Mouse (Mus musculus) midbrain, embryonic 15.5 days (tissue): ENCODE results near the gene Ndufa9. TPM values are rescaled to one million over a fixed set of nuclear protein-coding genes. Genes with fewer than 3 reads are reported as not detected.

Source experiments
- ATAC-seq: fragments of 200-750 bp; cut with Nextera tagmentation; replicated peaks from 2 replicates; pipeline ENCODE4 v1.8.0; 2017; ENCODE audit warnings: moderate TSS enrichment
- H3K27ac ChIP-seq: fragments of 300-500 bp; sonication (generic); 2 replicates; pipeline ENCODE4 v1.5.1; 2015; ENCODE audit warnings: mild to moderate bottlenecking, inconsistent platforms
- H3K27me3 ChIP-seq: fragments of 300-500 bp; sonication (generic); replicated peaks from 2 replicates; pipeline ENCODE4 v1.6.1; 2015; ENCODE audit warnings: inconsistent platforms
- H3K36me3 ChIP-seq: fragments of 300-500 bp; sonication (generic); replicated peaks from 2 replicates; pipeline ENCODE4 v1.6.1; 2015; ENCODE audit warnings: inconsistent platforms
- H3K4me1 ChIP-seq: fragments of 300-500 bp; sonication (generic); 2 replicates; pipeline ENCODE4 v1.6.1; 2015; ENCODE audit warnings: inconsistent platforms
- H3K4me2 ChIP-seq: fragments of 300-500 bp; sonication (generic); 2 replicates; pipeline ENCODE4 v1.6.1; 2015; ENCODE audit warnings: inconsistent platforms, mild to moderate bottlenecking, moderate library complexity
- H3K4me3 ChIP-seq: fragments of 300-500 bp; sonication (generic); 2 replicates; pipeline ENCODE4 v1.5.1; 2015; ENCODE audit warnings: mild to moderate bottlenecking, inconsistent platforms
- H3K9ac ChIP-seq: fragments of 300-500 bp; sonication (generic); 2 replicates; pipeline ENCODE4 v1.6.1; 2015; ENCODE audit warnings: mild to moderate bottlenecking, inconsistent platforms
- H3K9me3 ChIP-seq: fragments of 300-500 bp; sonication (generic); 2 replicates; pipeline ENCODE4 v1.6.1; 2016; ENCODE audit warnings: inconsistent platforms
- WGBS: fragments of 180-500 bp; shearing (Covaris S2); methylation state at CpG from one replicate; pipeline ENCODE4 v1.1.7; 2015; ENCODE audit warnings: mixed read lengths; 5-methylcytosine and 5-hydroxymethylcytosine counted together
- polyA plus RNA-seq: library from polyadenylated mRNA; unstranded; fragments of >200 nt; fragmentation: Nextera tagmentation; extraction: Ambion mirVana; gene quantifications from 2 replicates; pipeline ENCODE4 v1.2.1, GENCODE M21; 2015

Gene Ndufa9
- 171 and 174 TPM in 2 replicates for polyA plus RNA-seq

- H3K27ac ChIP-seq: peak within 1 kb of the TSS; percentile 82
- H3K4me1 ChIP-seq: peaks cover 15% of the 10 kb centered on the region
- WGBS: 5% methylated on average over 46 of the region's 46 CpGs
- ATAC-seq: peak; percentile 93
- H3K4me3 ChIP-seq: peak within 1 kb of the TSS; percentile 77
- peak within 1 kb of the TSS; percentile 78 for H3K9ac ChIP-seq
- no peaks in the 10 kb centered on the region for H3K9me3 ChIP-seq
- peaks cover 3% of the 10 kb centered on the region; the same call in 1 of the 2 replicates for H3K27me3 ChIP-seq
- peak within 1 kb of the TSS; percentile 85 for H3K4me2 ChIP-seq
- 0 out of 2 replicates have a peak, but pooled peaks cover 3% of the 10 kb centered on the region for H3K36me3 ChIP-seq
Measured at GRCm38 (mm10) chr6:126848712-126849704, at the start of gene Ndufa9. Gene Ndufa9, minus strand, starts transcription at chr6:126849136.

- no peak for ATAC-seq
Measured at GRCm38 (mm10) chr6:126877118-126877517, 28.2 kb upstream of the Ndufa9 start.

GRCm38 (mm10) chr6:126852881-126853280 is 3.9 kb upstream of the Ndufa9 start, which contains the start of gene Akap3:
Gene Akap3, plus strand, starts transcription at chr6:126853098.
- ATAC-seq: no peak
- peaks cover 3% of the 10 kb centered on the region; the same call in 1 of the 2 replicates for H3K27me3 ChIP-seq
- H3K36me3 ChIP-seq: no peaks in the 10 kb centered on the region
- H3K27ac ChIP-seq: no peak within 1 kb of the TSS
- H3K4me1 ChIP-seq: peaks cover 10% of the 10 kb centered on the region
- H3K9ac ChIP-seq: no peak within 1 kb of the TSS
- H3K4me3 ChIP-seq: no peak within 1 kb of the TSS
- H3K4me2 ChIP-seq: no peak within 1 kb of the TSS
- no peaks in the 10 kb centered on the region for H3K9me3 ChIP-seq

More at GRCm38 (mm10) chr6:126877118-126877517, 28.2 kb upstream of the Ndufa9 start:
- H3K27me3 ChIP-seq: no peaks in the 10 kb centered on the region
- H3K36me3 ChIP-seq: no peaks in the 10 kb centered on the region
- H3K9ac ChIP-seq: no peak overlapping the region
- H3K27ac ChIP-seq: no peak overlapping the region
- H3K4me2 ChIP-seq: no peak overlapping the region
- no peaks in the 10 kb centered on the region for H3K4me1 ChIP-seq
- no peak overlapping the region for H3K4me3 ChIP-seq
- WGBS: 91% methylated on average over 8 of the region's 8 CpGs
- no peaks in the 10 kb centered on the region for H3K9me3 ChIP-seq

- Histone ChIP-seq H3K9me3 (no peaks in the 10 kb centered on the region), H3K27me3 (no peaks in the 10 kb centered on the region), H3K4me2 (no peak overlapping the region), H3K4me3 (no peak overlapping the region), H3K36me3 (peaks cover 67% of the 10 kb centered on the region), H3K9ac (no peak overlapping the region), H3K27ac (no peak overlapping the region), H3K4me1 (no peaks in the 10 kb centered on the region)
- WGBS: 89% methylated on average over 8 of the region's 8 CpGs
- no peak for ATAC-seq
Measured at GRCm38 (mm10) chr6:126836628-126837027, 12.3 kb downstream of the Ndufa9 start.

- Histone ChIP-seq H3K4me3 (no peak overlapping the region), H3K4me1 (no peaks in the 10 kb centered on the region), H3K9me3 (no peaks in the 10 kb centered on the region), H3K36me3 (peaks cover 46% of the 10 kb centered on the region), H3K9ac (no peak overlapping the region), H3K27me3 (no peaks in the 10 kb centered on the region), H3K4me2 (no peak overlapping the region), H3K27ac (no peak overlapping the region)
- no peak for ATAC-seq
- 87% methylated on average over 3 of the region's 3 CpGs for WGBS
Measured at GRCm38 (mm10) chr6:126823087-126823486, 25.8 kb downstream of the Ndufa9 start.

- Histone ChIP-seq H3K4me3 (no peak overlapping the region), H3K4me1 (no peaks in the 10 kb centered on the region), H3K9ac (no peak overlapping the region), H3K4me2 (no peak overlapping the region), H3K27ac (no peak overlapping the region), H3K9me3 (no peaks in the 10 kb centered on the region), H3K36me3 (peaks cover 1% of the 10 kb centered on the region), H3K27me3 (no peaks in the 10 kb centered on the region)
- no peak for ATAC-seq
- 95% methylated on average over 8 of the region's 8 CpGs for WGBS
Measured at GRCm38 (mm10) chr6:126816338-126816737, 32.6 kb downstream of the Ndufa9 start.

GRCm38 (mm10) chr6:126815206-126815750 is 33.7 kb downstream of the Ndufa9 start:
- ATAC-seq: no peak
- WGBS: 52% methylated on average over 6 of the region's 6 CpGs
- H3K4me3 ChIP-seq: no peak overlapping the region
- H3K36me3 ChIP-seq: no peaks in the 10 kb centered on the region; the same call in 1 of the 2 replicates
- no peak overlapping the region for H3K9ac ChIP-seq
- H3K9me3 ChIP-seq: no peaks in the 10 kb centered on the region
- no peaks in the 10 kb centered on the region for H3K4me1 ChIP-seq
- no peak overlapping the region for H3K27ac ChIP-seq
- no peaks in the 10 kb centered on the region for H3K27me3 ChIP-seq
- H3K4me2 ChIP-seq: no peak overlapping the region

GRCm38 (mm10) chr6:126811481-126811880 is 37.5 kb downstream of the Ndufa9 start:
- H3K27me3 ChIP-seq: no peaks in the 10 kb centered on the region
- H3K4me1 ChIP-seq: no peaks in the 10 kb centered on the region
- H3K4me2 ChIP-seq: no peak overlapping the region
- no peaks in the 10 kb centered on the region for H3K36me3 ChIP-seq
- no peak overlapping the region for H3K27ac ChIP-seq
- H3K4me3 ChIP-seq: no peak overlapping the region
- 87% methylated on average over 4 of the region's 4 CpGs for WGBS
- ATAC-seq: no peak
- no peak overlapping the region for H3K9ac ChIP-seq
- H3K9me3 ChIP-seq: no peaks in the 10 kb centered on the region

GRCm38 (mm10) chr6:126808561-126808960 is 40.4 kb downstream of the Ndufa9 start:
- no peaks in the 10 kb centered on the region for H3K27me3 ChIP-seq
- WGBS: 87% methylated on average over 8 of the region's 8 CpGs

GRCm38 (mm10) chr6:126808134-126808533 is 40.8 kb downstream of the Ndufa9 start:
- no peak overlapping the region for H3K9ac ChIP-seq
- H3K4me2 ChIP-seq: no peak overlapping the region
- H3K27ac ChIP-seq: no peak overlapping the region
- no peak overlapping the region for H3K4me3 ChIP-seq
- 77% methylated on average over 4 of the region's 4 CpGs for WGBS
- no peaks in the 10 kb centered on the region for H3K27me3 ChIP-seq
- no peaks in the 10 kb centered on the region for H3K9me3 ChIP-seq
- H3K36me3 ChIP-seq: no peaks in the 10 kb centered on the region
- H3K4me1 ChIP-seq: no peaks in the 10 kb centered on the region
- ATAC-seq: no peak

More at GRCm38 (mm10) chr6:126808561-126808960, 40.4 kb downstream of the Ndufa9 start:
- no peaks in the 10 kb centered on the region for H3K9me3 ChIP-seq
- H3K4me2 ChIP-seq: no peak overlapping the region
- H3K4me3 ChIP-seq: no peak overlapping the region
- H3K9ac ChIP-seq: no peak overlapping the region
- no peaks in the 10 kb centered on the region for H3K4me1 ChIP-seq
- H3K36me3 ChIP-seq: no peaks in the 10 kb centered on the region
- no peak for ATAC-seq
- no peak overlapping the region for H3K27ac ChIP-seq

GRCm38 (mm10) chr6:126806783-126807182 is 42.2 kb downstream of the Ndufa9 start:
- 87% methylated on average over 3 of the region's 3 CpGs for WGBS
- no peak overlapping the region for H3K9ac ChIP-seq
- no peaks in the 10 kb centered on the region for H3K9me3 ChIP-seq
- no peak overlapping the region for H3K4me2 ChIP-seq
- no peaks in the 10 kb centered on the region for H3K4me1 ChIP-seq
- H3K27ac ChIP-seq: no peak overlapping the region
- ATAC-seq: no peak
- no peaks in the 10 kb centered on the region for H3K27me3 ChIP-seq
- H3K36me3 ChIP-seq: no peaks in the 10 kb centered on the region
- H3K4me3 ChIP-seq: no peak overlapping the region

GRCm38 (mm10) chr6:126802946-126803345 is 46.0 kb downstream of the Ndufa9 start:
- WGBS: 32% methylated on average over 11 of the region's 11 CpGs
- Histone ChIP-seq H3K9me3 (no peaks in the 10 kb centered on the region), H3K4me3 (no peak overlapping the region), H3K4me2 (no peak overlapping the region), H3K36me3 (no peaks in the 10 kb centered on the region), H3K9ac (no peak overlapping the region), H3K4me1 (no peaks in the 10 kb centered on the region), H3K27ac (no peak overlapping the region), H3K27me3 (no peaks in the 10 kb centered on the region)
- ATAC-seq: no peak
